Mouse (Mus musculus) skeletal muscle tissue, postnatal 0 days (tissue): ENCODE measurements around the gene Gm27027. TPM values are rescaled to one million over a fixed set of nuclear protein-coding genes. Genes with fewer than 3 reads are reported as not detected.

Source experiments
- polyA plus RNA-seq: library from polyadenylated mRNA; unstranded; fragments of >200 nt; fragmentation: Nextera tagmentation; extraction: Ambion mirVana; gene quantifications from 2 replicates; pipeline ENCODE4 v1.2.1, GENCODE M21; 2015

The Gm27027 gene
- polyA plus RNA-seq: not detected in 2 replicates

GRCm38 (mm10) chr2:93996254-93996653 lies at the start of gene Gm27027:
Gm27027 (minus strand) TSS chr2:93996354.

GRCm38 (mm10) chr2:94010335-94011291 lies 14.5 kb upstream of the Gm27027 start, which contains the start of gene Alkbh3:
Alkbh3 (minus strand) TSS chr2:94010807.

GRCm38 (mm10) chr2:93956908-93957784 lies 39.0 kb downstream of the Gm27027 start, which contains the start of gene Gm13889:
Gm13889 (minus strand) TSS chr2:93957201.

Other genes starting within 250 kb of the Gm27027 start
- gene Ext2, start 173.8 kb downstream of the Gm27027 start, polyA plus RNA-seq: 44.2 and 46.4 TPM in 2 replicates
- gene Accs, start 146.4 kb downstream of the Gm27027 start, polyA plus RNA-seq: 4.3 and 4.9 TPM in 2 replicates
- 0.26 and 0.74 TPM in 2 replicates for gene Accsl, start 127.2 kb downstream of the Gm27027 start, polyA plus RNA-seq
- 18.7 and 19.4 TPM in 2 replicates for gene Gm13889, start 39.2 kb downstream of the Gm27027 start, polyA plus RNA-seq
- 103 TPM in 2 replicates for gene Alkbh3, start 14.5 kb upstream of the Gm27027 start, polyA plus RNA-seq
- 23.9 and 48.2 TPM in 2 replicates for gene Hsd17b12, start 161.6 kb upstream of the Gm27027 start, polyA plus RNA-seq